Mouse (Mus musculus) stomach, postnatal 0 days (tissue): Measurements from ENCODE around the gene Slc5a3.

Experiments used
- CTCF ChIP-seq: IDR thresholded peaks from 2 replicates; pipeline ENCODE4 v1.5.1; 2016; ENCODE audit warnings: antibody characterized with exemption, low read depth, mild to moderate bottlenecking, moderate library complexity
- EP300 ChIP-seq: optimal IDR thresholded peaks from 2 replicates; pipeline ENCODE3; 2016; ENCODE audit warnings: antibody characterized with exemption

GRCm38 (mm10) chr16:92016792-92017191 lies 41.3 kb upstream of the Slc5a3 start:
- no peak for TF ChIP-seq CTCF
- TF ChIP-seq EP300, result no peak
